Mouse (Mus musculus) cerebellum, postnatal 4 days (tissue): ENCODE results near the gene Ccm2l.

Source experiments
- DNase-seq, 2 experiments: peaks; one replicate each; pipeline ENCODE4 v3.0.0; 2022; ENCODE audit warnings: low spot score in 2 of 2, mixed read lengths in 1 of 2

Ccm2l gene

GRCm38 (mm10) chr2:153065747-153066508 lies at the start of gene Ccm2l:
Gene Ccm2l, plus strand, starts transcription at chr2:153065955.
- DNase-seq: no peak

DNA sequence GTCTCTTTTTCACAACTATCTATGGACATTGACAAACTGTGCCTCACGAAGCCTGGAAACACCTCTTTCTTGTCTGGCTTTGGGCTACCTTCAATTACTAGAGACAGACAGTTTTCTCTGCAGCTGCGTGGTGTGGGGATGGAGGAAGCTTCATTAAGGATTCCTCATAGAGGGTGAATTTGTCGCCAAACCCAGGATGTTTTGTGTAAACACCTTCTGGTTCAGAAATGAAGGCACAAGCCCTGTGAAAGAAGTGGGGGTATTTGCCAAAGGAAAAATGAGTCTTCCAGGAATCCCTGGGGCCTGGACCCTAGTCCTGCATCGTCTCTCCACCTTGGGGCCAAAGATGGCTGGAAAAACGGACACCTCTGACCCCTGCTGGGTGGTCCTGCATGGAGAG lies 49.0 kb upstream of the Ccm2l start:
- no peak for DNase-seq

GRCm38 (mm10) chr2:153019355-153019754 lies 46.4 kb upstream of the Ccm2l start:
- no peak for DNase-seq

DNA sequence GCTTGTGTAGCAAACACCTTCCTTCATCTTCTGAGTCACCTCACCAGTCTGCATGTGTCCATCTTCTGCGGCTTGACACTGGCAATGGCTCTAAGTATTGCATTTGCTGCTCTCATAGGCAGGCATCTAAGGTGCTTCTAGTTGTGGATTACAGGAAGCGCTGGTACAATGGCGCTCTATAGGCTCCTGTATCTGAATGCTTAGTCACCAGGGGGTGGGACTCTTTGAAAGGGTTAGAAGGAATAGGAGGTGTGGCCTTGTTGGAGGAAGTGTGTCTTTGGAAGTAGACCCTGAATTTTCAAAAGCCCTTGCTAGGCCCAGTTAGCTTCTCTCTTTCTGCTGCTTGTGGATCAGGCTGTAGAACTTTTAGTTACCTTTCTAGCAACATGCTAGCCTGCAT lies 44.6 kb upstream of the Ccm2l start:
- no peak for DNase-seq

- no peak for DNase-seq
Measured at GRCm38 (mm10) chr2:153022855-153023254, 42.9 kb upstream of the Ccm2l start.

GRCm38 (mm10) chr2:153026052-153026451 lies 39.7 kb upstream of the Ccm2l start:
- no peak for DNase-seq

GRCm38 (mm10) chr2:153027501-153027900 lies 38.3 kb upstream of the Ccm2l start:
- no peak for DNase-seq

DNA sequence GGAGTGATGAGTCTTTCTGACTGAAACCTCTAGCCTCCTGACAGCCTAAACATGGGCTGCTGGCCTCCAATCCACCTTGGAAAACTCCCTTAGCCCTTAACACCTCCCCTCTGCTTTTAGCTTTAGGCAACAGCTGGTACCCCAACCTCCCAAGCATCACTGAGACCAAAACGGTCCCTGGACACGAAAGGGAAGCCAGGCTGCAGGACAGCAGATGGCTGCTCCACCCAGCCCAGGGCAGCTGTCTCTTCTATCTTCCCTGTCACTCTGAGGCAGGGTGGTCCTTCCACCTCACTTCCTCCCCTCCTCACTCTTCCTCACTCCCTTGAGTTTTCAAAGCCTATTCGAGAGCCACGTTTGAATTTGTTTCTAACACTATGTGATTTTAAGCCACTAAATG lies 35.3 kb upstream of the Ccm2l start:
- peak in 1 of 2 experiments; percentile 50 for DNase-seq

DNA sequence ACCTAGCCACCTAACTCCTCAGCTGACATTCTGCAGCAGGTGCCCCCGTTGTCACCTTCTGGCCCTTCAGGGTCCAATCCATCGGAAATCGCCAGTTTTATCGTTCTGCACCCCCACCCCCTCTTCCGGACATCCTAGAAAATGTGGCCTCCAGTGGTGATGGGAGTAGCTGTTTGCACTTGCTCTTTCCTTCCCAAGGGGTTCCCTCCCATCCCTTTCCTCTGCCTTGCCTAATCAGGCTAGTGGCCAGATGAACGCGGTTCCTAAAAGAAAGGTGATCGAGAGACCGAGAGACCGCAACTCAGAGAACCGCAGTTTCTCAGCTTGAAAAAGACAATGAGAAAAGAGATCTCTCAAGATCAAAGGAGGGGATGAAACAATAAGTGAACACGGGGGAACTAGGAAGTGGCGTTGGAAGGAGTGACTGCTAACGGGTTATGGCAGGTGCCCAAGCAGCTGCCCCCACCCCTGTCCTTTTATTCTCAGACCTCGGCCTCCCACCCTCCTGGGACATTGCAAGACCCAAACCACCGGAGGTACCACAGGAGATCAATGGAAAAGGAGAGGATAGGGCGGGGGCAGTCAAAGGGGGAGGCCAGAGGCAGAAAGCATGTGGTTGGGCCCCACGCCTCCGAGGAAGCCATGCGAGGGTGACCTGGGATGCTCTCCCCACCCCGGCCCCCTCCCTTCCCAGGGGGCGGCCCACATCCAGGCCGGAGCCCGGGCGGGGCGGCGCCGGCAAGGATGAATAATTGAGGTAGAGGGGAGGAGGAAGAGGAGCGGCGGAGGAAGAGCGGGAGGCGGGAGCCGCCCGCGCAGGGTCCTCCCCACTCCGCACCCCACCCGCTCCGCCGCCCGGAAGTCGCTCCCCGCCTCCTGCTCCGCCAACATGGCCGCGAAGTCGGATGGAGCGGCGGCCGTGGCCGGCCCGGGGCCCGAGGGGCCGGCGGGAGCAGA lies 34.4 kb upstream of the Ccm2l start, which contains the start of gene Xkr7:
Gene Xkr7, plus strand, starts transcription at position 727 of the 957 bp plus-strand sequence.
- DNase-seq: peak in 1 of 2 experiments; percentile 64

GRCm38 (mm10) chr2:153032083-153032842 lies 33.5 kb upstream of the Ccm2l start:
- peak; percentile 61 to 74 for DNase-seq

- DNase-seq: no peak
Measured at GRCm38 (mm10) chr2:153032973-153033372, 32.8 kb upstream of the Ccm2l start.

- DNase-seq: no peak
Measured at GRCm38 (mm10) chr2:153033545-153034230, 32.1 kb upstream of the Ccm2l start.

DNA sequence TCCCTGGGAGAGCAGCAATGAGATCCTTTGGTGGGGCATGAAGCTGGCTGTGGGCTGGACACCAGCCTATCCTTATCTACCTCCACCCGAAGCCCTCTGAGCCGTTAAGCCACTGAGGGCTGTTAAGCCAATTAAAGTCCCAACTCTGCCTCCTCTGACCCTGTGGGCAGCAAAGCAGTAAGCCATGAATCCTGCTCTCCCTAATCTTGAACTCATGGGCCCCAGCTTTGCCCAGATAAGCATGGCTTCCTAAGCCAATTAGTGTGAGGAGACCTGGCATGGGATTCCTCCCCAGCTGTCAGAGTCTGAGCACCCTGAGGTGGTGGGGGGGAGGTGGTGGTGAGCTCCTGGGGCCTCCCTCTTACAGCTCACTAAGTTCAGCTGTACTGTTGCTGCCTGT lies 29.1 kb upstream of the Ccm2l start:
- DNase-seq: no peak

DNA sequence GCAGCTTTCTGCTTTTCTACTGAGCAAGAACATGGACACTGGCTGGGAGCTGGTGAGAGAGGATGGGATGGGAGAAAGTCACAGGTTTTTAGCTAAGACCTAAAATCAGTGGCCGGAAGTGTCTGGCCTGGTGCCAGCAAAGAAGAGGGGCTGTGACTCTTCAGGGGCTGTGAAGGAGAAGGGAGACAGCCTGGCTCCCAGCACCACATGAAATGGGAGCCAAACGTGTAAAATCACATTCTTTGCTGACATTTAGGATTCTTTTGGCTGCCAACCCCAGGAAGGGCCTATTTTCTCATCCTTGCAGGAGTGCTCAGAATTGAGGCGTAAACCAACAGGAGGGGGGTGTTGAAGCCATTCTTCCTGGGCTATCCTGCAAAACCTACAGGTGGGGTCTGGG lies 21.9 kb upstream of the Ccm2l start:
- DNase-seq: no peak

GRCm38 (mm10) chr2:153045884-153046299 lies 19.9 kb upstream of the Ccm2l start:
- peak in 1 of 2 experiments; percentile 70 for DNase-seq

DNA sequence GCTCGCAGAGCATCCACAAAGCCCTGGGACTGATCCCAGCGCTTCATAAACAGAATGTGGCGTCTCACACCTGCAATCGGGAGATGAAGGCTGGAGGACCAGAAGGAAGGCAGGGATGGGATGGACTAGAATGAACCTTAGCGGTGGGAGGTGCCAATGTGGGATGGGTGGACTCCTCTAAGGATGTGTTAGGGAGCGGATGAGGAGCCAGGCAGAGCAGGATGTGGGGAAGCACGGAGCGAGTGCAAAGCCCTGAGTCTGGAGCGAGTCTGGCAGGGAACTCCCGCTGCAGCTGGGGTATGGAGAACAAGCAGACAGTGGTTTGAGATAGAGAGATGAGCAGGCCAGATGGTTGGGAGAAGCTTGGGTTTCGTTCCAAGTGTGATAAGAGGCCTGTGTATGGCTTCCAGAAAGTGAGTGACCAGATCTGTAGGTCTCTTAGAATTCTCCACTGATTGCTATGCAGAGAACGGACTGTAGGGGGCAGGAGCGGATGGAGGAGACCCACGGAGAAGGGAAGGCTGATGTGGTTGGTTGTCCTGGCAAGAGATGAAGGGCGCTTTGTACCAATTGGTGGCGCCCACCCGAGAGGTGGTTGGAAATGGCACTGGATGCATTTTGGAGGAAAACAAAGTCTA lies 17.8 kb upstream of the Ccm2l start:
- peak in 1 of 2 experiments; percentile 88 for DNase-seq

GRCm38 (mm10) chr2:153049288-153049996 lies 16.3 kb upstream of the Ccm2l start:
- peak in 1 of 2 experiments; percentile 80 for DNase-seq

DNA sequence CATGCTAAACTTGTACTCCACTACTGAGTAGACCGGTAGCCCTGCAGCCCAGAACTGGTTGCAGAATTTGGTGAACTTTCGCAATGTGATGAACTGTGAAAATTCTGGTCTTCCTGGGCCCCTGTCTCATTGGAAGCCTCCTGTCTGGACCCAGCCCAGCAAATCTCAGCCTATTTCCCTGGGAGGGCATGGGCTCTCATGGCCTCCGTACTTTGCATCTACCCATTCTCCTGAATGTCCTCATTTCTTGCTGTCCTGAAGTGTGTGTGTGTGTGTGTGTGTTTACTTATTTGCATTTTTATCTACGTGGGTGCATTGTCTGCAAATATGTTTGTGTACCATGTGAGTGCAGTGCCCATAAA lies 15.8 kb upstream of the Ccm2l start:
- no peak for DNase-seq

- DNase-seq: no peak
Measured at GRCm38 (mm10) chr2:153051095-153051494, 14.7 kb upstream of the Ccm2l start.

DNA sequence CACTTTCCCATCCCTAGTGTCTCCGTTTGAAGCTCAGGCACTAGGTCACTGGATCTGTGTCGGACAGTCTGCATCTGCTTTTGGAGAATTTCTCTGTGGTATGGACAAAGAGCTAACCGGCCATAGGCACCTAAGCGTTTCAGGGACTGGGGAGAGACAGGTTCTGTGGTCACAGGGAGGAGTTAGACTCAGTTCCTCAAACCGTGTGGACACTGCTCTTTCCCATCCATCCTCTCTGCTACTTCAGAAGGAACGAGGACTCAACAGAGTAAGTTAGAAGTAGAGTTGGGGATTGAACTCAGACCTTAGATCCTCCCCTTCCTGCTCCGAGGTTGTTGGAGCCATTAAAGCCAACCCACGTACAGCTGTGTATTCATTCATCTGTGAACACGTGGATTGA lies 14.2 kb upstream of the Ccm2l start:
- DNase-seq: no peak
